Mouse (Mus musculus): ENCODE data around the gene Rpl37.

DNA sequence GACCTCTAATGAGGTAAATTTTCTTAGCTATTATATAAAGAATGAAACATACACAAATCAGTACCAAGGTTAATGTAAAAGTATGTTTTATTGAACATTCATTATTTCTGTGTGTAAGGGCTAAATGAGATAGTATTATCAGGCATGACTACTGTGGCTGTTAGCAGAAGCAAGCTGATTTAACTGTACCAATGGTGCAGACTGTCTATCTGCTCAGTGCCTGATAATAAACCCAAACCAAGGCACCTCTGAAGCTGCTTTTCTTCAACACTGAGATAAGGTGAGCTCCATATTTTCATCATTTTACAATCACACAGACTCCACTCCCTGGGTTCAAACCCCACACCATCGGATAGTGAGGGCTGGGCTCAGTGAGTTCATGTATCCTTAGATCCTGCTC, 19.1 kb upstream of the Rpl37 start:
- TF ChIP-seq CTCF (IDR thresholded peaks at IDR 0.05) (no peak), EP300 (IDR thresholded peaks at IDR 0.05) (no peak)

Measured in lung, postnatal 0 days (tissue).